Comparison of ENCODE assay signal across 29 mouse cellular contexts in genomic region chr17:67629746-67630145, GRCm38 (mm10). TPM values are rescaled to one million over a fixed set of nuclear protein-coding genes. Genes with fewer than 3 reads are reported as not detected.
A peak's percentile ranks its signal among the peaks of the same experiment; 100 is the strongest.
DNase-seq lines count a peak whose midpoint lies in the region; ATAC-seq and TF ChIP-seq lines count a peak whose summit lies in the region.
"Had no signal": no experiment of that assay in that cellular context is flagged by ENCODE, and none has a peak within 500 bp of the region (broad histone marks: within the 10 kb centered on the region; RNA-seq: fewer than 3 reads in every experiment).

No protein-coding gene starts in this region.

- H3K9me3 ChIP-seq in heart, embryonic 14.5 days (ENCODE audit: control insufficient read depth, low read length) = no peaks in the 10 kb centered on the region
- no peaks in the 10 kb centered on the region for H3K9me3 ChIP-seq in midbrain, embryonic 11.5 days (ENCODE audit: control insufficient read depth, low read length)
- H3K9me3 ChIP-seq in midbrain, embryonic 16.5 days (replicated peaks; ENCODE audit: control insufficient read depth, low read length, poor library complexity, severe bottlenecking) = no peaks in the 10 kb centered on the region
- H3K9me3 ChIP-seq in hindbrain, embryonic 13.5 days = no peaks in the 10 kb centered on the region
- H3K9me3 ChIP-seq: embryonic facial prominence, embryonic 10.5 days; embryonic facial prominence, embryonic 15.5 days; forebrain, embryonic 12.5 days; hindbrain, embryonic 12.5 days; midbrain, embryonic 13.5 days had no signal

- TF ChIP-seq CTCF in gastrocnemius, adult 2 months (IDR thresholded peaks at IDR 0.05) = no peak

- WGBS in heart, embryonic 14.5 days = 83% methylated on average over 3 of the region's 3 CpGs
- 58% methylated on average over 3 of the region's 3 CpGs for WGBS in midbrain, embryonic 11.5 days
- WGBS in midbrain, embryonic 16.5 days = 56% methylated on average over 3 of the region's 3 CpGs
- WGBS in hindbrain, embryonic 13.5 days = 53% methylated on average over 3 of the region's 3 CpGs

- peak overlapping the region; percentile 82 for H3K4me3 ChIP-seq in gastrocnemius, adult 2 months
- no peak overlapping the region for H3K4me3 ChIP-seq in heart, embryonic 14.5 days (ENCODE audit: control insufficient read depth in 1 of 2, insufficient read depth in 1 of 2, low read depth in 1 of 2, low read length in 2 of 2)
- no peak overlapping the region for H3K4me3 ChIP-seq in midbrain, embryonic 11.5 days (ENCODE audit: low read depth, low read length)
- no peak overlapping the region for H3K4me3 ChIP-seq in midbrain, embryonic 16.5 days (ENCODE audit: low read depth, low read length)
- no peak overlapping the region for H3K4me3 ChIP-seq in myocyte
- H3K4me3 ChIP-seq in hindbrain, embryonic 13.5 days = no peak overlapping the region
- H3K4me3 ChIP-seq: embryonic facial prominence, embryonic 10.5 days; embryonic facial prominence, embryonic 15.5 days; forebrain, embryonic 12.5 days; hindbrain, embryonic 12.5 days; megakaryocyte, embryonic 14.5 days; midbrain, embryonic 13.5 days had no signal

- H3K4me1 ChIP-seq in heart, embryonic 14.5 days (ENCODE audit: control insufficient read depth in 2 of 2, insufficient read depth in 2 of 2, low read length in 2 of 2) = peaks cover 7% of the 10 kb centered on the region in 2 experiments; a peak in 2 of 4 replicates
- H3K4me1 ChIP-seq in midbrain, embryonic 11.5 days (ENCODE audit: control insufficient read depth, insufficient read depth, low read length) = no peaks in the 10 kb centered on the region; the same call in 1 of the 2 replicates
- 0 out of 2 replicates have a peak, but pooled peaks cover 4% of the 10 kb centered on the region for H3K4me1 ChIP-seq in midbrain, embryonic 16.5 days (ENCODE audit: control insufficient read depth, insufficient read depth, low read length)
- peaks cover 6% of the 10 kb centered on the region for H3K4me1 ChIP-seq in hindbrain, embryonic 13.5 days (replicated peaks)
- H3K4me1 ChIP-seq: megakaryocyte, embryonic 14.5 days had no signal

- peaks cover 3% of the 10 kb centered on the region; the same call in 1 of the 2 replicates for H3K27me3 ChIP-seq in heart, embryonic 14.5 days (ENCODE audit: control insufficient read depth, insufficient read depth, low read length)
- no peaks in the 10 kb centered on the region for H3K27me3 ChIP-seq in midbrain, embryonic 11.5 days (ENCODE audit: control insufficient read depth, insufficient read depth, low read length)
- H3K27me3 ChIP-seq in midbrain, embryonic 16.5 days (ENCODE audit: control insufficient read depth, insufficient read depth, low read depth, low read length) = no peaks in the 10 kb centered on the region
- no peaks in the 10 kb centered on the region for H3K27me3 ChIP-seq in myocyte (ENCODE audit: control insufficient read depth, insufficient read depth, insufficient read length)
- H3K27me3 ChIP-seq in hindbrain, embryonic 13.5 days = 0 out of 2 replicates have a peak, but pooled peaks cover 4% of the 10 kb centered on the region
- H3K27me3 ChIP-seq: embryonic facial prominence, embryonic 15.5 days; hindbrain, embryonic 12.5 days; megakaryocyte, embryonic 14.5 days; midbrain, embryonic 13.5 days had no signal

- no peak overlapping the region for H3ac ChIP-seq in myocyte (ENCODE audit: control insufficient read depth, insufficient read length)

- H3K79me2 ChIP-seq in myocyte (ENCODE audit: control insufficient read depth, insufficient read depth) = no peaks in the 10 kb centered on the region

- H3K4me2 ChIP-seq in heart, embryonic 14.5 days (ENCODE audit: low read length) = peak overlapping the region; percentile 37; the same call in 1 of the 2 replicates
- no peak overlapping the region for H3K4me2 ChIP-seq in midbrain, embryonic 11.5 days
- no peak overlapping the region for H3K4me2 ChIP-seq in midbrain, embryonic 16.5 days (ENCODE audit: low read length)
- H3K4me2 ChIP-seq in myocyte (ENCODE audit: low read depth) = peak overlapping the region; percentile 55
- H3K4me2 ChIP-seq in hindbrain, embryonic 13.5 days = no peak overlapping the region
- H3K4me2 ChIP-seq: embryonic facial prominence, embryonic 15.5 days; forebrain, embryonic 12.5 days; hindbrain, embryonic 12.5 days; liver, embryonic 11.5 days; midbrain, embryonic 13.5 days had no signal

- H3K27ac ChIP-seq in gastrocnemius, adult 2 months = peak overlapping the region; percentile 98
- H3K27ac ChIP-seq in heart, embryonic 14.5 days (replicated peaks in 1 of 2; ENCODE audit: control insufficient read depth in 1 of 2, insufficient read depth in 1 of 2, low read depth in 2 of 2, low read length in 2 of 2) = 0 out of 4 replicates have a peak overlapping the region, but pooled peaks of 1 of the 2 experiments have one; percentile 55
- no peak overlapping the region for H3K27ac ChIP-seq in midbrain, embryonic 11.5 days (ENCODE audit: low read depth, low read length)
- H3K27ac ChIP-seq in midbrain, embryonic 16.5 days (ENCODE audit: low read length) = no peak overlapping the region
- no peak overlapping the region for H3K27ac ChIP-seq in hindbrain, embryonic 13.5 days
- H3K27ac ChIP-seq: embryonic facial prominence, embryonic 10.5 days; embryonic facial prominence, embryonic 15.5 days; forebrain, embryonic 12.5 days; hindbrain, embryonic 12.5 days; kidney, postnatal 0 days; midbrain, embryonic 13.5 days had no signal

- DNase-seq in gastrocnemius, adult 2 months = peak; percentile 60
- no peak for DNase-seq in gastrocnemius, postnatal 14 days
- no peak for DNase-seq in heart, adult 9 months (ENCODE audit: low spot score in 2 of 2)
- peak; percentile 62 for DNase-seq in midbrain, embryonic 11.5 days (ENCODE audit: low spot score, missing footprints)
- DNase-seq: cerebellum, adult 8-10 months; layer of hippocampus, postnatal 36 days had no signal

- no peak for TF ChIP-seq POLR2A in myocyte (IDR thresholded peaks at IDR 0.05; ENCODE audit: insufficient read length, low read depth)

- no peak overlapping the region for H3K9ac ChIP-seq in heart, embryonic 14.5 days (ENCODE audit: low read length)
- H3K9ac ChIP-seq in midbrain, embryonic 11.5 days (ENCODE audit: low read length) = no peak overlapping the region
- H3K9ac ChIP-seq in midbrain, embryonic 16.5 days (ENCODE audit: low read depth, low read length) = no peak overlapping the region
- H3K9ac ChIP-seq in hindbrain, embryonic 13.5 days = no peak overlapping the region
- H3K9ac ChIP-seq: embryonic facial prominence, embryonic 15.5 days; forebrain, embryonic 12.5 days; forebrain, postnatal 0 days; hindbrain, embryonic 12.5 days; midbrain, embryonic 13.5 days had no signal

- intact Hi-C loops in gastrocnemius, adult 2 months (cut with DNase I) = no loop called here
- intact Hi-C loops in gastrocnemius, postnatal 14 days (cut with DNase I; ENCODE audit: low total_unique reads) = no loop called here

- no peaks in the 10 kb centered on the region for H3K36me3 ChIP-seq in heart, embryonic 14.5 days (ENCODE audit: control insufficient read depth, insufficient read depth, low read length)
- no peaks in the 10 kb centered on the region for H3K36me3 ChIP-seq in midbrain, embryonic 11.5 days (ENCODE audit: control insufficient read depth, insufficient read depth, low read length)
- no peaks in the 10 kb centered on the region for H3K36me3 ChIP-seq in midbrain, embryonic 16.5 days (ENCODE audit: control insufficient read depth, insufficient read depth, low read length)
- no peaks in the 10 kb centered on the region for H3K36me3 ChIP-seq in myocyte (ENCODE audit: control insufficient read depth, insufficient read depth)
- H3K36me3 ChIP-seq in hindbrain, embryonic 13.5 days = no peaks in the 10 kb centered on the region
- H3K36me3 ChIP-seq: embryonic facial prominence, embryonic 10.5 days; embryonic facial prominence, embryonic 15.5 days; forebrain, embryonic 12.5 days; G1E; hindbrain, embryonic 12.5 days; midbrain, embryonic 13.5 days had no signal

- no peak for ATAC-seq in heart, embryonic 14.5 days (ENCODE audit: insufficient number of reproducible peaks, insufficient read depth, low FRiP score, low read depth)
- no peak for ATAC-seq in midbrain, embryonic 11.5 days (ENCODE audit: low FRiP score)
- no peak for ATAC-seq in midbrain, embryonic 16.5 days
- ATAC-seq in hindbrain, embryonic 13.5 days (ENCODE audit: low FRiP score) = no peak

TF ChIP-seq in myocyte, 11 proteins besides CTCF, POLR2A, EP300 and RAD21:
- TF ChIP-seq REST (IDR thresholded peaks at IDR 0.05; ENCODE audit: insufficient read depth, insufficient read length) (no peak), MAX (IDR thresholded peaks at IDR 0.05; ENCODE audit: low read depth) (no peak), POLR2AphosphoS2 (IDR thresholded peaks at IDR 0.05; ENCODE audit: insufficient read length, low read depth) (no peak), MYOG (IDR thresholded peaks at IDR 0.05; ENCODE audit: control insufficient read depth in 1 of 3, insufficient read depth in 1 of 3, insufficient read length in 2 of 3, low read depth in 2 of 3) (no peak), USF1 (IDR thresholded peaks at IDR 0.05; ENCODE audit: low read depth) (no peak), E2F4 (IDR thresholded peaks at IDR 0.05; ENCODE audit: insufficient read depth) (no peak), TCF3 (IDR thresholded peaks at IDR 0.05; ENCODE audit: insufficient read length, low read depth) (no peak), CEBPB (IDR thresholded peaks at IDR 0.05; ENCODE audit: insufficient read depth, poor library complexity, severe bottlenecking) (no peak), MYOD1 (IDR thresholded peaks at IDR 0.05; ENCODE audit: control insufficient read depth in 1 of 3, insufficient read length in 2 of 3, low read depth in 2 of 3) (no peak)

RNA-seq across cellular contexts. Expression of gene Lrrc30, which starts 2.8 kb away (rescaled TPM):
- total RNA-seq in gastrocnemius, adult 2 months (2021) = 100 to 1,000 TPM; 136 to 171 TPM
- 100 to 1,000 TPM in 1 of 2 experiments, 10 to 100 TPM in 1; 30.7 to 128 TPM for total RNA-seq in gastrocnemius, postnatal 14 days (2021)
- 0.11 TPM in 1 of 2 replicates, not detected in the other for polyA plus RNA-seq in heart, embryonic 14.5 days (2014; fragmentation: Nextera tagmentation; extraction: Ambion mirVana)
- polyA plus RNA-seq in midbrain, embryonic 11.5 days (2014; fragmentation: Nextera tagmentation; extraction: Ambion mirVana) = not detected in 2 replicates
- polyA plus RNA-seq in midbrain, embryonic 16.5 days (2015; fragmentation: Nextera tagmentation; extraction: Ambion mirVana) = not detected in 2 replicates
- 0.97 TPM for polyA plus RNA-seq in myocyte (2012; fragmentation: generic; extraction: Trizol)
- polyA plus RNA-seq in hindbrain, embryonic 13.5 days (2015; fragmentation: Nextera tagmentation; extraction: Ambion mirVana) = not detected in 2 replicates
- total RNA-seq: forebrain, postnatal 0 days; G1E; layer of hippocampus, adult 8-10 months; layer of hippocampus, postnatal 36 days; left cerebral cortex, postnatal 4 days; monocyte, adult 5-6 weeks had no signal
- polyA plus RNA-seq: forebrain, embryonic 12.5 days; forebrain, postnatal 0 days; G1E; hindbrain, embryonic 12.5 days; intestine, embryonic 16.5 days; kidney, postnatal 0 days; liver, embryonic 11.5 days; liver, embryonic 16.5 days; lung, embryonic 16.5 days; midbrain, embryonic 13.5 days; neural tube, embryonic 11.5 days; small intestine, adult 2 months; stomach, embryonic 14.5 days had no signal

Comparison
In these comparisons a context has a peak if more than half of its experiments do, and no peak if none do; other contexts are left out.
1. DNase-seq: peak in gastrocnemius, adult 2 months (single experiment) and midbrain, embryonic 11.5 days (single experiment); none in gastrocnemius, postnatal 14 days (single experiment) and heart, adult 9 months (0 of 2).
2. H3K4me2 ChIP-seq: peak in heart, embryonic 14.5 days (single experiment) and myocyte (single experiment); none in midbrain, embryonic 11.5 days (single experiment), midbrain, embryonic 16.5 days (single experiment) and hindbrain, embryonic 13.5 days (single experiment).